Mouse (Mus musculus): ENCODE measurements at regions not wholly inside any gene's neighbourhood (a gene's known extent, or its start where the extent isn't known, plus 50 kb on each side); places are given as distances from the start of the nearest gene placed in this dataset.

GRCm38 (mm10) chr4:96969199-96969598 is 184.2 kb upstream of the Gm12695 start:
- no peaks in the 10 kb centered on the region for H3K4me1 ChIP-seq (ENCODE audit: control insufficient read depth, insufficient read depth, low read length)
- no peak for TF ChIP-seq POLR2A (IDR thresholded peaks at IDR 0.05; ENCODE audit: low read depth, low read length)
- TF ChIP-seq CTCF (IDR thresholded peaks at IDR 0.05; ENCODE audit: borderline replicate concordance, insufficient read depth, low read length), result no peak
- no peak overlapping the region for H3K27ac ChIP-seq (ENCODE audit: insufficient read depth, low read length)
- H3K4me3 ChIP-seq (ENCODE audit: insufficient read depth, low read length), result no peak overlapping the region

DNA sequence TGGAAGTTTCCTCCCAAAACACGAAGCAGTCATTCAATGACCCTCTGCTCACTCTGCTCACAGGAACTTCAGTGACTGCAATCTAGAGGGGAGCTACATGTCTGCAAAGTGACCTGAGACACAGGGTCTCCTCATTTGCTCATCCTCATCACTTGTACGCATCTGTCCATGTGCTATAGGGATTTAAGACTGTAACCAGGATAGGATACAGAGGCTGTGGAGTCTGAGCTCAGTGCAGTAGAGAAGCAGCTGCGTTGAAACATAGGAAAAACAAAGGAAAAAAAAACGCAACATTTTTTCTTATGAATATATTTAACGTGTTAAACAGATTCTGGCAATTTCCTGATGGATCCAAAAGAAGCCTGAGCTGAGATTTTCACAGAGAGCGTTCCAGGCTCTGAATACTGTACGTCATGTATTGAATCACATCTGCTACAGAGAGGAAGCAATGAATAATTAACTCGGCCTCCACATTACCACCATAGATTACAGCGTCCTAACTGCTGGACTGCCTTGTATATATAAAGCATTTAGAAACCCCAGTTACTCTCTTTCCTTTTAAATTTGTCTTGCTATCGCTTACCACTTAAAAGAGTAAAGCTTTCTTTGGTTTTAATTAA is 183.7 kb upstream of the Gm12695 start:
- Histone ChIP-seq H3K27ac (ENCODE audit: insufficient read depth, low read length) (no peak overlapping the region), H3K4me1 (ENCODE audit: control insufficient read depth, insufficient read depth, low read length) (no peaks in the 10 kb centered on the region), H3K4me3 (ENCODE audit: insufficient read depth, low read length) (no peak overlapping the region)
- TF ChIP-seq CTCF (IDR thresholded peaks at IDR 0.05; ENCODE audit: borderline replicate concordance, insufficient read depth, low read length), result no peak
- TF ChIP-seq POLR2A (IDR thresholded peaks at IDR 0.05; ENCODE audit: low read depth, low read length), result no peak

Data from embryonic fibroblast, embryonic 13.5 days (primary cell).